Mouse (Mus musculus) retina, postnatal 1 day (tissue): ENCODE measurements at regions not wholly inside any gene's neighbourhood (a gene's known extent, or its start where the extent isn't known, plus 50 kb on each side); places are given as distances from the start of the nearest gene placed in this dataset.

ENCODE experiments used
- DNase-seq: peaks from one replicate; pipeline ENCODE4 v3.0.0-alpha.2; 2012

GRCm38 (mm10) chrX:57869648-57870047, 152.9 kb upstream of the Zic3 start:
- DNase-seq, result peak; percentile 5

DNA sequence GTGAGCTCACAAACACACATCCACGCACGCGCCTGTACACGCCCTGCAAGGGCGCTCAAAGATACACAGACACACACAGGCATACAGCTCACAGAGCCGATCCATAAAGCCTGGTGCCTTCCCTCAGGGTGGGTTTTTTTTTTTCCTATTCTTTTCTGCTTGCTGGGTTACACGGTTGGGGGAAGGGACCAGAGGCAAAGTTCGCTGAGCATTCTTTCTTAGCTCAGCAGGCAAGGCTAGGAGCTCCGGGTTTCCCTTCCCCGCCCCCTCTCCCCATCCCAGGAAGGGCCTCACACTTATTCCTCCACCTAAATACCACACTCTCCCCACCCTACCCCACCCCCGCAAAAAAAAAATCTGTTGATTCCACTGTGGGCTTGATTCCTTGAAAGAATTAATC, 105.8 kb upstream of the Zic3 start:
- DNase-seq, result peak; percentile 28

DNA sequence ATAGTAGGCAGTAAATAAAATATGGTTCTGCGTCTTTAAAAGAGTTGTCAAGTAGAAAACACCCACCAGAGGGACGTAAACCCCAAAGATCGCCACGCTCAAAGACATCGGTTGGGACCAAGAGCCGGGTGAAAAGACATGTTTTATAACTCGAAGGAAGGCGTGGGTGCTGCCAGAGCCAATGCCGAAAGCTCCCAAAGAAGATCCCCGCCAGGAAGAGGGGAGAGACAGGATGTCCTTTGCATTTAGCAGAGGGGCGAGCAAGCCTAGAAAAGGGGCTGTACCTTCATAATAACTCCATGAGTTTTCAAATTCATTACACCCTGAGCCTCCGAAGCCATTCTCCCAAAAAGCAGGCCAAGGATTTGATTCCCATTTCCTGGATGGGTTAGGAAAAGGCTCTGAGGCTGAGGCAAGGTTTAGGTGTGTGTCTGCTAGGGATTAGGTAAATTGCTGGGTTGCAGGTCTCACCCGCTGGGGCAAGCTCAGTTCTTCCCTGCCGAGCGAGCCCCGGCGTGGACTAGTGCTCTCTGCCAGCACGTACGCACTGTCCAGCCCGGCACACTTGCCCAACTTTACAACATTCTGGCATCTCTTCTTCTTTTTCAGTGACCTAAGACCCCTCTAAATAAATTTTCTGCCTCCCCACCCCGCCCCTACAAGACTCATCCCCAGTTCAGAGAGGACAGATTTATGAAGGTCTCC, 104.9 kb upstream of the Zic3 start:
- DNase-seq, result no peak

- DNase-seq, result peak; percentile 80
Observed at GRCm38 (mm10) chrX:57918181-57919115, 104.1 kb upstream of the Zic3 start.

DNA sequence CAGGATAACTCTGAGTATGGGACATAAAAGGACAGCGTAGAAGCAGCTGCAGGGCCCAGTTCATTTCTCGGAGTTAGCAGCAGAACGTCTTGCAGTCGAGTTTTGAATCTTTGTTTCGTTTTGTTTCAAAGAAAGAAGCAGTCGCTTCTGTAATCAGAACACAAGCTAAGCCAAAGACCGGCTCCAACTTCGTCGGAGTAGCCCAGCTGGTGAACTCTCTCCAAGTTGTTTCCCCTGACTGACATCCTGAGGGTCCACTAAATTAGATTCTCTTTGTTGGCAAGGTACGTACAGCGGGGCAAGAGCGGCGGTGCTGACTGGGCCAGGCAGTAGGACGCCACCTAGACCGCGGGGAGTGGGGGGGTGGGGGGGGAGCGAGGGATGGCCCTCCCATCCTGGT, 102.6 kb upstream of the Zic3 start:
- peak; percentile 18 for DNase-seq

DNA sequence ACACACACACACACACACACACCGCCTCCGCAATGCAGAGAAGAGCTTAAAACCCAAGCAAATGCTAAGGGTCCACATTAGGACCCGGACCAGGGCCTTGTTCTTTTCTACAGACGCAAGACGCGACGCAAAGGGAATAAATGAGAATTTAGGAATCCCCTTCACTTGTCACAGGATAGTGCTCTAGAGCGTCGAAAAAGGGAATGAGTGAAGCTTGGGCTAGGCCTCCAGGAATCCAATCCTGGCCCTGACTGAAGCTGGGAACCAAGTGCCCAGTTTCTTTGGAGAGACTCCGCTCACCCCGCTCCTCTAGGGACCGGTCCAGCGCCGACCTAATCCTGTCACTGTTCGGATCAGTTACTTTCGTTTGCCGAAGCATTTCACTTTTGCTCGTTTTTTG, 102.1 kb upstream of the Zic3 start:
- peak; percentile 39 for DNase-seq

GRCm38 (mm10) chrX:57921294-57921693, 101.2 kb upstream of the Zic3 start:
- peak; percentile 69 for DNase-seq

DNA sequence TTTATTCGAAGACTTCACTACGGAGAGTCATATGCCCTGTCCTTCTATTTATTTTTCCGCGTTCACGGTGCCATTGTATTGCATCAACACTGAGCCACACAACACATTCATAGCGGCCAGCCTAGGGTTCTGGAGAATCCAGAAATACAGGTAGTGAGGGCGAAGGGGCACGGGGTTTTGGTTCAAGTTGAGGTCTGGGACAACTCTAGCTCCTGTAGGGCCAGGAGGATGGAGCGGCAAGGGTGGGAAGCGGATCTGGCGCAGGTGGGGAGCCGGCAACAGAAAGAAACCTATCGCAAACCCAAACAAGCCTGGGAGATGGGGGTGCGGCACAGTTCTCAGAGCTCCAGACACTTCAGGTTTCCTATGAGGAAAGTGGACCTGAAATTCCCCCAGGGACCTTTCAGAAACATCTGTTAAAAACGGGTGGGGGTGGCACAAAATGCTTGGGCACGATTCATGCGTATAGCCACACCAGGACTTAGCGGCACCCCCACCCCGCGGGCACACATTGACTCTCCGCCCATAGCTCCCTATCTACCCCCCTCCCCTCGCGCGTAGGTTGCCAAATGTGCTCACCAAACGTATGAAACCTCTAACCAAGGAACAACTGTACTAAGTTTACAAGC, 100.6 kb upstream of the Zic3 start:
- DNase-seq, result peak; percentile 2

GRCm38 (mm10) chrX:57923836-57924235, 98.7 kb upstream of the Zic3 start:
- DNase-seq, result peak; percentile 29

- DNase-seq, result no peak
Observed at GRCm38 (mm10) chrX:57935621-57936020, 86.9 kb upstream of the Zic3 start.

GRCm38 (mm10) chrX:57938248-57938836, 84.2 kb upstream of the Zic3 start:
- DNase-seq, result peak; percentile 30

- DNase-seq, result no peak
Observed at GRCm38 (mm10) chrX:57950896-57951295, 71.6 kb upstream of the Zic3 start.

DNA sequence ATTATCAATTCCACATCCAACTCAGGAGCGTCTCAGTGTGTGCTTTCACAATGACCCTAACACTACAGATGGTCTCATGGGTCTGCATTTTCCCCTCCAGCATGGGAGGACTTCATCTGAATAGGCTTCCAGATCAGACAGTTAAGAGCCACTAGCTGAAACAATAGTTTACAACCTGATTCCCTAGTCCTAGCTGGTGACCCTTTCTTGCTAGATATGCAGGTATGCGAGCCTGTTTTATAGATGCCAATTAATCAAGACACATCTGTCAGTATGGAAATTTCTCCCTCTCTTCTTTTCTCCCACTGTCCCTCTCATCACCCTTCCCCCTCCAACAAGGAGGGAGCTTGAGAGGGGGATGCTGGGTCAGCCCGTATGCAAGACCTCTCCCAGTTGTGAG, 71.2 kb upstream of the Zic3 start:
- no peak for DNase-seq

DNA sequence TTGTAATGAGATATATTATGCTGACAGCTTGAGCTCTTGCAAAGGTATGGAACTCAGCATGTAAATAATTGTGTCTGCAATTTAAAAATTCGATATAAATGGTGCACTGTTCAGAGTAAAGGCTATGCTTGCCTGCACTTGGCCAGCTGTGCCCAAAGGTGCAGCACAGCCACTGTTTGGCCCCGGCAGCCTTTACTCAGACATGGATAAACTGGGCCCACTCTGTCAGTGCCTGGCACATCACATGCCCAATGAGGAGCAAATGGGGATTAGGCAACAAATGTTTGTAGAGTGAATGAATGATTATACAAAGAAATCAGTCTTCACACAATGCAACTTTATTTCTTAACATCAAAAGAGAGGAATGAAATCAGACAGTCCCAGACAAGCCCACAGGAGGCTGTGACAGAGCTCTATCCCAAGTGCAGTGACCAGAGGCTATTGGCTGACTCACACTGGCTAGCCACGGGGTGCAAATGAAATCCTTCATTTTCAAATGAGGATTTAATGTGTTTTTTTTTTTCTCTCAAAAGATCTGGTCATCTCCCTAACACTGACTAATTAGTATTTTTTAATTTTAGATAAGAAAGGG, 67.8 kb upstream of the Zic3 start:
- no peak for DNase-seq
